Mouse (Mus musculus) thymus, postnatal 36 days (tissue): ENCODE data around the gene Ppp1r16b.

Source experiments
- DNase-seq, 2 experiments: peaks; one replicate each; pipeline ENCODE4 v3.0.0; 2022; ENCODE audit warnings: mixed read lengths in 2 of 2

Ppp1r16b gene

DNA sequence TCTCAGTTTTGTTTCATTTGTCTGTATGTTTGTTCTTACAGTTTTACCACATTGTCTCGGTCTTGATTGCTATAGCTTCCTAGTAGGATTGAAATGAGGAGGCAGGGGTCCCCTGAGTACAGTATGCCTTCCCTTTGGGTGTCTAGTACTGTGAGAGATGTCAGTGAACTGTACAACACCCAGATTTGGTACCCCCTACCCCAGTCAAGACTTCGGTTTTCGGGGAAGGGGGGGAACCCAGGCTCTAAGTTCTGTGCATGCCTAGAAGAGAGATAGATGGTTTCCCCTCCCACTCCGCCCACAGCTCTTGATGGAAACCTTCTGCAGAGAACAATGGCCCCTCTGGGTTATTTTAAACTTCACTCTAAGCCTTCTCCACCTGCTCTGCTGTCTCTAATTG lies at the start of gene Ppp1r16b:
Gene Ppp1r16b, plus strand, starts transcription at position 301 of the 400 bp plus-strand sequence.
- no peak for DNase-seq

DNA sequence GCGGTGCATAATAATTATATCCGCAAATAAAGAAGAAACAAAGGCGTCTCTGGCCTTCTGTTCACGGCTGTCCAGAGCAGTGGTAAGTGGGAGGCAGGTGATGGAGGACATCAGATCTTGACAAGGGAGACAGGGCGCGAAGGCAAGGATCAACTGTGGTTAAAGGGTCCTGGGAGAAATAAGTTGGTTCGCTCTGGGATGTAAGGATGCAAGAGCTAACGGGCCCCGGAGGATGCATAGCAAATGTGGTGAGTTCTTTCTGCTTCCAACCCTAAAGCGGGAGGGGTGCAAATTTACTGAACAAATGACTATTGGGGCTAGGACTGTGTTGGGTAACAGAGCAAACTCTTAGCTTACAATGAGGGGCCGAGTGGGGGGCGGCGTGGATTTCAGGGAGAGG lies 49.5 kb upstream of the Ppp1r16b start:
- no peak for DNase-seq

DNA sequence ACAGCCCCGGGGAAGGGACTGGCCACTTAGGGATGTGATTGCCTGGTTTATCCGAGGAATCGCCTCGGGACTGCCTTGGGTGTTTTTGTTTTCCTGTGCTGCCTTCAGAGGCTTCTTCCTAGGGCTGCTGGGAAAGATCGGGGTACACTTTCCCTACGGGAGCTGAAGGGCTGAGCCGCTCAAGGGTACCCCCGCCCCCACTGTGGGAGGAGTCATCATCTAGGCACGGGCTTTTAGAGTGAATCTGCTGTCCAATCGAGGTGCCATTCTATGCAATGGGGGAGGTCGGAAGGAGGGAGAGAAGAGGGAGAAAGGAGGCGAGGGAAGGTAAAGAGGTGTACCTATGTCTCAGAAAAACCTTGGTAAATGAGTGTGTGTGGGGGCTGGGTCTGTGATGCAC lies 48.9 kb upstream of the Ppp1r16b start:
- no peak for DNase-seq

DNA sequence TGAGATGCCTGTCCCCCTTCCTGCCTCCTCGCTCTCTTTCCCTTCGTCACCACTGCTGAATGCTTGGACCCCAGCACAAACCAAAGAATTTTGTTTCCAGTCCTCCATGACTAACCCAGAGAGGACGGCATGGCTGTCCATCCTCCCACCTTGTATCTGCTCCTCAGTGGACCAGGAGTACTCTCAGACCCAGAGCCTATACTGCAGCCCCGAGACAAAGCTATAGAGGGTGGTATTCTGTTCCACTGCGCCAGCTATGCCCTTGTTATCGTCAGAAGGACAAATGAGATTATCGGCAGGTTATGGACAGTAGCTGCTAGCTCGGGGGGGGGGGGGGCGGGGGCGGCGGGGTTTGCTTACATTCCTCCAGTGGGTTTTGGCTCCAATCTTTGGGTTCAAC lies 48.4 kb upstream of the Ppp1r16b start:
- no peak for DNase-seq

DNA sequence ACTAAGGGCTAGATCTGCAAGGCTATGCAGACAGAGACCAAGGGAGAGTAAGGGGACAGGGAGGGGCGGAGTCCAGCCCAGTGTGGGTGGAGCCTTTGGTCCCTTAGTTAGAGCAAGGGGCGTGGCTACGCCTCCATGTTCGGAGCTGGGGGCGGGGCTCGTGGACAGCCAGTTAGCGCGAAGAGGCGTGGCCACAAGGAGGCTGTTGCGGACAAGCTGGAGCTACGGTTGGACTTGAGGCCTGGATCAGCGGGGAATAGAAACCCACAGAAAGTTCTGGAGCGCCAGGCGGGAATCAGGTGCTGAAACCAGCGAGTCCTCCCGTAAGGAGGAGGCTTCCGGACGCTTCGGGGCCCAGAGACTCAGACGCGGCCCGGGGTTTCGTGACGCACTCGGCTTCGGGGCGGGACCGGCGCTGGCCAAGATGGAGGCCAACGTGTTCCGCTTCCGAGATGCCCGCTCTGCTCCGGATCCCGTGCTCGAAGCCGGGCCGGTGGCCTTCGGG lies 40.4 kb upstream of the Ppp1r16b start, which contains the start of gene Actr5:
Gene Actr5, plus strand, starts transcription at position 171 of the 505 bp plus-strand sequence.
- DNase-seq, result peak; percentile 94

DNA sequence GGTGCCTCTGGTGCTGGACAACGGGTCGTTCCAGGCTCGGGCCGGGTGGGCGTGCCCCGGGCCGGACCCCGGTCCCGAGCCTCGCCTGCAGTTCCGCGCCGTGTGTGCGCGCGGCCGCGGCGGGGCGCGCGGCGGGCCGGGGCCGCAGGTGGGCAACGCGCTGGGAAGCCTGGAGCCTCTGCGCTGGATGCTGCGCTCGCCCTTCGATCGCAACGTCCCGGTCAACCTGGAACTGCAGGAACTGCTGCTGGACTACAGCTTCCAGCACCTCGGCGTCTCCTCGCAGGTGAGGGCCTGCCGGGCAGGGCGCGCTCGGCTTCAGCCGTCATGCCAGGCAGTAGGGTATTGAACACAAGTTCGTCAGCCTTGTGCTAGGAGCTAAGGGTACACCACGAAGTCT lies 40.0 kb upstream of the Ppp1r16b start:
- no peak for DNase-seq

DNA sequence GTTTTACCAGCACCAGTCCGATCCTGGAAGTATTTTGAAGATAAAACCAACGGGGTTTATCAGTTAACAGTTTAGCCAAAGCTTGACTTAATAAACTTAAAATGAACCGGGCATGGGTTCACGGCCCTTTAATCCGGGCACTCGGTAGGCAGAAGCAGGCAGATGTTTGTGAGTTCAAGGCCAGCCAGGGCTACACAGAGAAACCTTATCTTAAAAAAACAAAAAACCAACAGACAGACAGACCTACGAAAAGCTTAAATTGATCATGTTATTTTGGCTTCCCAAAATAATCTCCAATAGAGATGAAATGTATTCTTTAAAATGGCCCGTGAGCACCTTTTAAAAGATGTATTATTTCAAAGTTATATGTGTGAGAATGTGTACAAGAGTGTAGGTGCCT lies 39.5 kb upstream of the Ppp1r16b start:
- no peak for DNase-seq

DNA sequence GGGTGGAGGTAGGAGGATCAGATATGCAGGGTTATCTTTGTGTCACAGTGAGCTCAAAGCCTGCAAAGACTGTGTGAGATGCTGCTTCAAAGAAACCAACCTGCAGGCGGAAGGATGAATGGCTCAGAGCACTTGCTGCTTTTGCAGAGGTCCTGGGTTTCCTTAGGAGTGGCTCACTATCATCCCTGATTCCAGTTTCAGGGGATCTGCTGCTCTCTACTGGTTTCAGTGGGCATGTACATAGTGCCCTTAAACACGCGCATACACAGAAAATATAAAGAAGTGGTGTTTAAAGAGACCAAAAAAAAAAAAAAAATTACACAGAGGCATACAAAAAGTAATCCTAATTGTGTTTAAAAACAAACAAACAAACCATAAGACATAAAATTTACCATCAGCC lies 36.3 kb upstream of the Ppp1r16b start:
- DNase-seq, result no peak

DNA sequence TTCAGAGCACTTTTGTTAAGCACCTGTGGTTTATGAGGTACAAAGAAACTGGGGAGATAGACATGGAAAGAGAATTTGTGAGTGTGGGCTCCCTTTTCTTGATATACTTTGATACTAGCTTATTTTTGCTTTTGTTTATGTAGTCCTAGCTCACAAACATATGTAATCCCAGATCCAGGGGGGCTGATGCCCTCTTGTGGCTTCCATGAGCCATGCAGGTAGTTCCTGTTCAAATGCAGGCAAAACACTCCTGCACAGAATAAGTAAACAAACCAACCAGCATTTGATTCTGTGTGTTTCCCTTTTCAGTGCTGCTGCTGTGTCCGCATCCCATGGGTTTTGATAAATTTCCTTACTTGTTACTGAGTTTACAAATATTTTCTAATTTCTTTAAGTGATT lies 35.8 kb upstream of the Ppp1r16b start:
- no peak for DNase-seq

DNA sequence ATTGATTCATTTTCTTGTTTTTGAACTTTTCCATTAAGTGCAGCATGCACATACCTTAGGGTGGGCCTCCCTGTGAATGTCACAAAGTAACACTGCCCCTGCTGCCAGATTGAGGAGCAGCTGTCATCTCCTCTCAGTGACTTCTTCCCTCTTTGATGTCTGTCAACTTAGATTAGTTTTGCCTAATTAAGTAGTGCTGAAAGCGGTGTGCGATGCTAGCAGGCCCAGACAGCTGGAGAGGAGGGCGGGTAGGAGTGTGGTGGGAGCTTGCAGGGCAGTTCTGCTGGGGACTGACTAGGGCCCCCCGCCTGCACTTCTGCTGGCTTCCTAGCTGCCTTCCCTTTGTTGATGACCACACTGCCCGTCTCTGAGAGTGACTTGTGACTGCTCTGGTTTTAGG lies 33.3 kb upstream of the Ppp1r16b start:
- no peak for DNase-seq

DNA sequence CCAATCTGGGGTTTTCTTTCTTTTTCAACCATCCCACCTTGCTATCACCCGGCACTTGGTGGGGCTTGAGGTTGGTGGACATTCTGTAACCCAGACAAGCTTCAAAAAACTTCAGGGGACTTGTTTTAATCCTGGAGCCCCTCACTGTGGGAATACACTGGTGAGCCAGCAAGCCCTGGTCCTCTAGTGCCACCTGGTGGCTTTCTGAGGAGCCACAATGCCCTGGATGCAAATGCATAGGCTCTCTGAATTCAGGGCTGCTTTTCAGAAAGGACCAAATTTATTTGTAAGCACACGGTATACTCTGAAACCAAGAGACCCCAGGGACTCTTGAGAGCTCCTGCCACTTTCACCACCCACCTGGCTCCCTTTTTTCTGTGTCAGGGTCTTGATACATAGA lies 23.3 kb upstream of the Ppp1r16b start:
- DNase-seq, result peak; percentile 64 to 69

DNA sequence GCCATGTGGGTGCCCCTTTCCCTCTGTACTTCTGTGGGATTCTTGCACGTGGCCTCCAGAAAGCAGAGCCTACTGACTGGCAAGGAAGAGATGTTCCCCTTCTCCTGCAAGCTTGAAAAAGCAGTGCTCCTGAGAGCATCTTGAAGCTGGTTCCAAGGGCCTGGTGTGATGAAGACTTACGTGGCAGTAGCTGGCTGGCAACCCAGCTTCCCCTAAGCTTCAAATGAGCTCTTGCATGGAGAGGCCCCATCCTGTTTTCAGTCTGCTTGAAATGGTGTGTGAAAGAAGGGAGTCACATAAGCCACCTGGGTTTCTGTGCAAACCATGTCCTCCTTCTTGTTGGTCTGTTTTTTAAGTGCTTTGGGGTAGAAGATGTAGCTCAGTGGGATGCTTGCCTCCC lies 22.6 kb upstream of the Ppp1r16b start:
- no peak for DNase-seq

DNA sequence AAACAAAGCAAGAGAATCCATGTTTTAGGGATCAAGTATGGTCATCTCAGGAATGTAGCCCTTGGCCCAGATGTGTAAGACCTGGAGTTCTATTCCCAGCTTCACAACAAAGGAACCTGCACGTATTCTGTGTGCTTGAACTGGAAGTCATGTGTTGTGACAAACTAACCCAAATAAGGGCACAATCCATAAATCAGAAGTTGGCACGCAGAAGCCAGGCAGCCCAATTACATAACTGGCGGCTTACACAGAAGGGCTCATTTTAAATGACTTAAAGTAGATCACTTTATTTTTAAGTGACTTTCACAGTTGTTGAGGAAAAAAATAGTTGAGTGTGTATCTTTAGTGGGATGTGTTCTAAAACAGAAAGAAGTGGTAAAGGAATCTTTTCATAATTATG lies 21.4 kb upstream of the Ppp1r16b start:
- no peak for DNase-seq

DNA sequence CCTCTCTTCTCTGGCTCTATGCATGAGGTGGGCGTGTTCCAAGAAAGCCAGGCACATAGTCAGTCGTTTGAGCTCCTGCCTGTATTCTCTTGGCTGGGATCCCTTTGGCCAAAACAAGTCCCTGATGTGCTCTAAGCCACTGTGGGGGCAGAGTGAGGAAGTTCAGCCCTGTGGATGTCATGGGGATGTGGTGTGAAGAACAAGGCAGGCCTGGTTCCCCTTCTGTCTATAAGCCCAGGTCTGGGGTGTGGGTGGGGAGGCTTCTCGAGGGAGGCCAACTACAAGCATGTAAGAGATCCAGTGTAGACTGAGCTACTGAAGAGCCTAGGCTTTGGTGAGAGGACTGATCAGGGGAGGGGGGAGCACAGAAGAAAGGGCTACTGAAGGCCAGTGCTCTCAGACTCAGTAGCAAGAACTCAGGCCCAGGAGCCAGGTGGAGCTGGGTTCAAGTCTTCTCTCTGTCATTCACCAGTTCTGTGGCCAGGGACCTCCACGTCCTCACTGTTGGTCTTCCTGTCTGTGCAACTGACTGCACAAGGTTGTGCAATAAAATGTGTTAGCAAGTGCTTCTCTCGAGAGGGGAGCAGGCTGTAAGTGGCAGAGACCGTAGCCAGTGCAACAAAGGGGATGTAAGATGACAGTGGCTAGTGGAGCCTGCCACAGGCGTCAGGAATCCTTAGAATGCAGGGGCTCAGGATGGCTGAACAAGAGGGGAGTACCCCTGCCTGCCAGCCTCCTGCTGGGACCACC lies 13.9 kb upstream of the Ppp1r16b start:
- DNase-seq, result no peak

DNA sequence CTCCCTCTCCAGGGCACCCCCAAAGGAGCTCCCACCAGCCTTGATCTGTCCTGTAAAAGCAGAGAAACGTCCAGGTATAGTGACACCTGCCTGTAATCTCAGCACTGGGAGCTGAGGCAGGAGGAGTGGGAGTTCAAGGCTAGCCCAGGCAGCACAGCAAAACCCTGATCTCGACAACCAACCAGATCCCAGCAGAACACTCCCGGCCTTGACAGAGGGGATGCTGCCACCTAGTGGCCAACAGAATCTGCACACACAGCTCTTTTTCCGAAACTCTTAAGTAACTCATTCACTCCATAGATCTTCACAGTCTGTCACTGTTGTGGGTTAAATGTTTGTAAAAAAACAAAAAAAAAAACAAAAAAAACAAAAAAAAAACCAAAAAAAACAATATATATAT lies 12.2 kb upstream of the Ppp1r16b start:
- peak; percentile 74 to 80 for DNase-seq

DNA sequence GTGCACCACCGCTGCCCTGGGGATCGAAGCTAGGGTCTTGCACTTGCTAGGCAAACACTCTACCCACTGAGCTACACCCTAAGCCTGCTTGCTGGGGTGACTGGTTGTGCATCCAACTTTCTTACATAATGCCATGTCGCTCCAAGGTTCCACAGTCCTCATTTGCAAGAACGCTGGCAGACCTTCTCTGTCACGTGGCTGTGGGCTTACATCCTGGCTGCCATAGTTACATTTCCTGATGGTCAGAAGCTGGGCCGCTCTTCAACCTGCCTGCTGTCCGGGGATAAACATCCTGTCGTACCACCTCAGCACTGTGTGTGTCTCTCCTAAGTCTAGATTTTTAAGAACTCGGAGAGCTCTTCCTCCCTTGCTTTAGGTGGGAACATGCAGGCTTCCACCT lies 10.5 kb upstream of the Ppp1r16b start:
- no peak for DNase-seq

DNA sequence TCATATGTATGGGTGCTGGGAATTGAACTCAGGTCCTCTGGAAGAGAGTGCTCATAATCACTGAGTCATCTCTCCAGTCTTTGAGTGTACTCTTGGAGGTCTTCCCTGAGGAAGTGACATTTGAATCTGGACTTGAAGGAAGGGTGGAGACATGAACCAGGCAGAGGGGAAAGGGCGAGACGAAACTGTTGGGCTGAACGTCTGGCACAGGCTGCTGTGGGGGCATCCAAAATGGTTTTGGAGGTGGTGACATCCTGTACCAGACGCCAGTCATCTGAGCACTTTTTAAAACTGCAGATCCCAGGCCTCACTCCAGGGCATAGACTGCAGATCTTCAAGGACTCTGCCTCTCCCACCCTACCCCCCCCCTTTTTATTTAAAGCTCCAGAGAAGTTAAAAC lies 9.4 kb upstream of the Ppp1r16b start:
- no peak for DNase-seq

DNA sequence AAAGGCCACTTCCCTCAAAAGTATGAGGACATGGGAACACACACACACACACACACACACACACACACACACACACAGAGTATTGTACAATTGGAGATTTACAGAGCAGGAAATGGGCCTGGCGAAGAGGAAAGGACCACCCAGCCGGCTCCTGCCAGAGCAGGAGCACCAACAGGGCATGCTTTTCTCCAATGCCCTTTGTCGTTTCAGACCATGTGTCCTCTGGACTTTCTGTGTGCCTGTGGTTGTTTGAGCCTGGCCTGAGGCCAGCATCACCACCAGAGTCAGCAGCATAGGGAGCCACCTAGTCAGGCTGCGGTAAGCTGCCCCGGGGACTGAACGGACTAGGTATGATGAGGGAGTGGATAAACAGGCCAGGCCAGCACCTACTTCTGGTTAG lies 6.4 kb upstream of the Ppp1r16b start:
- no peak for DNase-seq

DNA sequence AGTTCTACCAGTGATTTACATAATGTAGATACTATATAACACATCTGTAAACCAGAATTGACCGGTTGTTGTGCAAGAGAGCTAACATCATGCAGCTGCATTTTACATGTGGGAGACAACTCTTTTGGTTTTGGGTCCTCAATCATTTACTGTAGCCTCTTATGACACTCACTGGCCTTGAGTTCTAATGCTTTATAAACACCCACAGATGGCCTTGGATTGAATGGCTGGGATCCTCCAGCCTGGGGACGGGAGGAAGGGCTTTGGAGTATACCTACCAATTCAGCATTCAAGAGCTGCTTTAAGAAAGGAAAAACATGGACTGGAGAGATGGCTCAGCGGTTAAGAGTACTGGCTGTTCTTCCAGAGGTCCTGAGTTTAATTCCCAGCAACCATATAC lies 5.9 kb upstream of the Ppp1r16b start:
- no peak for DNase-seq

DNA sequence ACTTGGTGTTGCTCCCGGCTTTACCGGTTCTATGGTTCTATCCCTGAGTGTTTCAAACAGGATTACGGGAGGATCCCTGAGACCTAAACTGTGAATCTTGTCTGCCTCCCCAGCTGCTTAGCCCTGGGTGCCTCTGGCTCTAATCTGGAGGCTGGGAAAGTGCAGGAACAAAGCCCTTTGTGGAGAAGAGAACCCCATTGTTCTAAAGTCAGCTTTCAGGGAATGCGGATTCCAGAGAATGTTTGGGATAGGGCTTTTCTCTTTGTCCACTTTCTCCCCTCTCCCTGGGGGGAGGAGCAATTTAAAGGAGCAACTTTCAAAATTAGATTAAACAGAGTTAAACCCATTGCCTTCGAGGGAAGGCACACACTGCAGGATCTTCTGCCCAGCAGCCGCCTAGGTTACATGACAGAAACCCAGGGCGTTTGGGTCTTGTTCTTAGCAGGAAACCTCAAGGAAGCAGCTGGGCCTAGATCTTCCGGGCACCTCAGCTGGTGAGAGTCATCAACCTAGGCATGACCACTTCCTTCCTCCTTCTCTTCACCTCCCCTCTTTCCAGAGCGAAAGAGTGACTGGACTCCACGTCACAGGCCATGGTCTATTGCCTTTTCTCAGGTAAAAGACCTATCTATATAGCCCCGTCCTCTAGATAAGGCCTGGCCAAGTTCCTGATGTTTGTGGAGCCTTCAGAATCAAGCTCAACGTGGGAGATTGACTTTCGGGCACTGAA lies 1.0 kb downstream of the Ppp1r16b start:
- peak; percentile 59 to 76 for DNase-seq

DNA sequence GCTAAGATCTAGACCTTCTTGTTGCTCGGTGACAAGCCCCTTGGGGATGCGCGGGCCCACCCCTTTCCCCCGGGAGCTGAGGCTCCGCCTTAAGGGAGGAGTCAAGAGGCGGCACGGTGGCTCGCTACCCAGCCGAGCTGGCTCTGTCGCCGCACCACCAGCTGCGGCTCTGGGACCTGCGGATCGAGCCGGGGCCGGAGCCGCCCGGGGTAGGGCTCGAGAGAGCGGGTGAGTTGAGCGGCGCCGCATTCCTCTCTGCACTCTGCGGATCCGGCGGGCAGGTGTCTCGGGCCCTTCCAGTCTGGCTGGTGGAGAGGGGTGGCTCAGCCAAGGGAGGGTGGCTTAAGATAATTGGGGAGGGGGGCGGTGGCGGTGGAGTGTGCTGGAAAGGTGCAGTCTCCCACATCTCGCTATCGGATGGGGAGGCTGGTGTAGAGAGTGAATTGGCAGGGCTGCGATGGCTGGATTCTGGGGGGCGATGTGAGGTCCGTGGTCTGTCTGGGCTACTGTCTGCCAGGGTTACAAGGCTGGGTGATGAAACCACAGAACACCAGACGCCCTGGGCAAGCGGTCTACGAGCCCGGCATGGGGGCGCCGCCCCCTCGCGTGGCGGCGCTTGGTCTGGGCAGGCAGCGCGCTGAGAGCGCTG lies 1.9 kb downstream of the Ppp1r16b start:
- DNase-seq, result peak; percentile 86 to 91

DNA sequence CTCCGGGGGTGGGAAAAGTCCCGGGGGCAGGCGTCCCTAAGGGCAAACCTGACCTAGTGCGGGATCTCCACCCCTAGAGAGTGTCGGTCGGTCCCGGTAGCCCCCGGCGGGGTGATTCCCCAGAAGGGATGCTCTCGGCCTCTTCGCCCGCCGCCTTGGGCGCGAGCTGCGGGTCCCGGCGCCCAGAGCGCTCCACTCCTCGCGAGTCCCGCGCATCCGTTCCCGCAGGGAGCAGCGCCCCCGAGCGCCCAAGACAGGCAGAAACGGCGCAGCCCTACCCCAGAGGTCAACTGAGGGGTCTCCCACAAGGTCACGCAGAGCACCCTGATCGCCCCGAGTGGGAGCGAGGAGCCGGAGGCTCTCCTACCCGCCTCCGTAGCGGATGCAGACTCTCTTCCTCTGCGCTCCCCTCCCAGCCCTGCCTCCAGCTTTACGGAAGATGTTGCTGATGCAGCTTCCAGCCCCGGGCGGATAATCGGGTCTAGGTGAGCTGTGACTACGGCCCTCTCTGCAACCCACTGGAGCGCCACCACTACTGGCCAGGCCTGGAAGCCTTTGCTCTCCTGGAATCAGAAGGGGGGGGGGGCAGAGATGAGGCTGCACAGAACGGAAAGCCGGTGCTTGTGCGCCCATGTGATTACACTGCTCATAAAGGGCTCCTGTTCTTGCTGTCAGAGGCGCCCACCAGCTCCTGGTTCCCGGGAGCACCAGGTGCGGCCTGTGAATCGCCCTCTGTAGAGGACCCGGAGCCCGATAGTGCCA lies 2.7 kb downstream of the Ppp1r16b start:
- peak; percentile 81 to 82 for DNase-seq

DNA sequence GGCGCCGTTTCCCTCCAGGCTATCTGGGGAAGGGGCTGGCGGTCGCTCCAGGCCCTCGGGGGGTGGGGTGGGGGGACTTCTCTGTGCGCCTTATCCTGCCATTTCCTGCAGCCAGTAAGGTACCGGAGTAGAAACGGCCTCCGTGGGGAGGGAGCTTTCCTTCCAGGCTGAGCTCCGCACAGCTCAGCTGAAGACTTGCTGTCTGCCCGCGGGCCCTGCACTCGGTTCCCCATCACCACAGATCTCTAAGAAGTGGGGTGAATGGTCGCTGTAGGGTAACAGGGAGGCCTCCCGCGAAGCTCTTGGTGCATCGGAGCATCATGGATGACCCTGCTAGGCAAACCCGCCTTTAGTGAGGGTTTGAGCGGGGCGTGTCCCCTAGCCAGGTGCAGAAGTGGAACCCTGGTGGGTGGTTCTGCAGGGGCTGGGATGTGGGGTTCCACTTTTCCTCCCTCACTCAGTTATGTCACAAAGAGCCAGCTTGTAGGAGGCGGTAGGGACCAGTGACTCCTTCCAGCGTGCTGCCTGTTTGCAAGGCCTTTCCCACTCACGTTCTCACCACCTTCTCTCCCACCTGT lies 3.3 kb downstream of the Ppp1r16b start:
- DNase-seq, result peak; percentile 72 to 80
